Mouse (Mus musculus) brown adipose tissue, adult 24 weeks (tissue): ENCODE measurements at regions not wholly inside any gene's neighbourhood (a gene's known extent, or its start where the extent isn't known, plus 50 kb on each side); places are given as distances from the start of the nearest gene placed in this dataset.

ENCODE experiments used
- H3K27ac ChIP-seq: fragments of 200-500 bp; replicated peaks from 2 replicates; pipeline ENCODE4 v1.5.1; 2012; ENCODE audit warnings: low read depth, mild to moderate bottlenecking, low read length
- H3K4me1 ChIP-seq: fragments of 200-500 bp; 2 replicates; pipeline ENCODE4 v1.6.1; 2012; ENCODE audit warnings: low read length, mixed read lengths; ENCODE audit not compliant: control insufficient read depth, insufficient read depth, insufficient read length
- H3K4me3 ChIP-seq: fragments of 200-500 bp; 2 replicates; pipeline ENCODE4 v1.5.1; 2012; ENCODE audit warnings: low read depth, mild to moderate bottlenecking, low read length, moderate library complexity; ENCODE audit not compliant: insufficient read depth

DNA sequence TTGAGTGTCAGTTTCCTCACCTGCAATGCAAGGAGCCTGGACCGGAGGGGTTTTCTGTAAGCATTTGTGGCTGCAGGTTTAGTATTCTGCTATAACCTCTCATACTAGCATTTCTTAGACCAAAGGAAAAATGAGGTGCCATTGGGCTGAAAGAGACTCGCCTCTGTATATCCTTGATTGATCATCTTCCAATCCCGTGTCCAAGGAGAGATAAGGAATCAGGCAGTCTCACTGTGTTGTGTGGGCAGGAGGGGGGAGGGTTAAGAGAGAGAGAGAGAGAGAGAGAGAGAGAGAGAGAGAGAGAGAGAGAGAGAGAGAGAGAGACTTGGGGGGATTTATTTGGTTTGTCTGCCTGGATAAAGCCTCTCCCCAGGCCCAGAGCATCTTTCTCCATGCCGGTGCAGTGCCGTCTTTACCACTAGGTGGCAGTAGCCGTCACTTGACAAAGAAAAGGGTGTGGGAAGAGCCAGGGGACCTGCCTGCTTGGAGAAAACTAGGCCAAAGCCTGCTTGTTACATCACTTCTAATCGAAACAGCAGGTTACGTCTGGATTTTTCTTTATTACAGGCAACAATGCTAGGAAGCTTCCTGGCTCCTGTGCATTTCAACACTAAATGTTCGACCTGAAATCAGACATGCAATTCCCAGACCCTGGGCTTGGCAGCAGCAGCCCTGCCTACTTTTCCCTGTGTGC is 56.1 kb upstream of the Ces5a start:
- Histone ChIP-seq H3K4me1 (0 out of 2 replicates have a peak, but pooled peaks cover 3% of the 10 kb centered on the region), H3K27ac (no peak overlapping the region), H3K4me3 (no peak overlapping the region)

DNA sequence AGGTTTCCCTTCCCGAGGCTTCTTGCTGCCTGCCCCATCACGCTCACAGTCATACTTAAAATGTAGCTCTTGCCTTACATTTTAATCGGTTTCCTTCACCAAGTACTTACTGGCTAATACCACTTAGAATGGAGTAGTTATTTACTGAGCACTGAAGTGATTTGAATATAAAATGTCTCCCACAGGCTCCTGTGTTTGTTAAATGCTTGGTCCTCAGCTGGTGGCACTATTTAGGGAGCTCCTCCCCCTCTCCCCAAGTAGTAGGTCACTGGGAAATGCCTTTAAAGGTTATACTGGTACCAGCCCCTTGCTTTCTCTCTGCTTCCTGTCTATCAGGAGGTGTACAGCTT is 56.6 kb upstream of the Ces5a start:
- Histone ChIP-seq H3K27ac (no peak overlapping the region), H3K4me1 (0 out of 2 replicates have a peak, but pooled peaks cover 3% of the 10 kb centered on the region), H3K4me3 (no peak overlapping the region)

DNA sequence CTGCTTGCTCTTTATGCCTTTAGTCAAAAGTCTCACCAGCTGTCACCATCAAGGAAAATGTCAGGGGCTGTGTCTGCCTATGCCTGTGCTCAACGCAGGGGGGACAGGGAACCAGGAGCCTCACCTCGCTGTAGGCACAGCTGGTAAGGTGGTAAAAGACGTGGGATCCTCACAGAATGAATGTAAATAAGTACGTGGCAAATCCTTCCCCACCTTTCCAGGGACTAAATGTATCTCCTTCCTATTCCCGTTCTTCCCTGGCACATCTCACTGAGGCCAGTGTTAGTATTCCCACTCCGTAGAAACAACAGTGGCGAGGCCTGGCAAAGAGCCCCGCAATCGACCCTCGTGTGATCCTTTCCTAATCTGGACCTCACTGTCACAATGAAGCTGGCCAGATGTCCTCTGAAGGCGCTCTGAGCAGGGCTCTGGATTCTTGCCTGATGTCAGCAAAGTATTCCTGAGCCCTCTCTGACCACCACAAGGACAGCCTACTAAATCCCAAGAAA is 63.0 kb upstream of the Ces5a start:
- Histone ChIP-seq H3K4me3 (no peak overlapping the region), H3K4me1 (no peaks in the 10 kb centered on the region), H3K27ac (no peak overlapping the region)

DNA sequence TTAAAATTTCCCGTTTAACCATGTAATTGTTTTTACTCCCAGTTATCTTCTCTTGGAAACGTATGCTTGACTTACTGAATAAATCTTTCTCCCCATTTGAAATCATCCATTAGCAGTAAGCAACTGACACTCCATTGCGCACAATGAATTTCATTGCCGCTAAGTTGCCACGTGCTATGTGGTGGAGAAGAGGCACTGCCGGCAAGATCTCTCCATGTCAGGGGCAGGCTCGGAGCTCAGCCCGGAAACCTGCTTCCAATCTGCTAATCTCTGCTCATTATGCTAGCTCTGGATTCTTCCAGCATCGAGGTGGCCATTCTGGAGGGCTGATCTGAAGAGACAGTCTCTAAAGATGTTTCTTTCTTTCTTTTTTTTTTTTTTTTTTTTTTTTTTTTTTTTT is 63.7 kb upstream of the Ces5a start:
- no peak overlapping the region for H3K4me3 ChIP-seq
- no peak overlapping the region for H3K27ac ChIP-seq
- no peaks in the 10 kb centered on the region for H3K4me1 ChIP-seq

DNA sequence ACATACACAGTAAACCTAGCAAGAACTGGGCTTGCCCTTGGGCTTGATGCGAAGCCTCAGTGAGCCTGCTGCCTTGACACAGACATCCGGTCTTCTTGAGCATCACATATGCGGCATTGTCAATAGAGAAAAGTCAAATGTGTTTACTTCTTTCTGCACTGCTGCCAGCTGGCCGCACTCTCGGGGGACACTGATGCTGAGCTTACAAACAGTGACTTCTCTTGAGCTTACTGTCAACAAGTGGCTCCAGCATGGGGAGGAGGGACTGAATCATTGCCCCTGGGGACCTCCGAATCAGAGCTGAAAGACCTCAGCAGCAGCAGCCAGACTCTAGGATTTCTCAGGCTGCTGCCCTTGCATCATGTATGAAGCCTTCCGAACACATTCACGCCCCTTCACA is 64.1 kb upstream of the Ces5a start:
- Histone ChIP-seq H3K27ac (no peak overlapping the region), H3K4me1 (no peaks in the 10 kb centered on the region), H3K4me3 (no peak overlapping the region)

DNA sequence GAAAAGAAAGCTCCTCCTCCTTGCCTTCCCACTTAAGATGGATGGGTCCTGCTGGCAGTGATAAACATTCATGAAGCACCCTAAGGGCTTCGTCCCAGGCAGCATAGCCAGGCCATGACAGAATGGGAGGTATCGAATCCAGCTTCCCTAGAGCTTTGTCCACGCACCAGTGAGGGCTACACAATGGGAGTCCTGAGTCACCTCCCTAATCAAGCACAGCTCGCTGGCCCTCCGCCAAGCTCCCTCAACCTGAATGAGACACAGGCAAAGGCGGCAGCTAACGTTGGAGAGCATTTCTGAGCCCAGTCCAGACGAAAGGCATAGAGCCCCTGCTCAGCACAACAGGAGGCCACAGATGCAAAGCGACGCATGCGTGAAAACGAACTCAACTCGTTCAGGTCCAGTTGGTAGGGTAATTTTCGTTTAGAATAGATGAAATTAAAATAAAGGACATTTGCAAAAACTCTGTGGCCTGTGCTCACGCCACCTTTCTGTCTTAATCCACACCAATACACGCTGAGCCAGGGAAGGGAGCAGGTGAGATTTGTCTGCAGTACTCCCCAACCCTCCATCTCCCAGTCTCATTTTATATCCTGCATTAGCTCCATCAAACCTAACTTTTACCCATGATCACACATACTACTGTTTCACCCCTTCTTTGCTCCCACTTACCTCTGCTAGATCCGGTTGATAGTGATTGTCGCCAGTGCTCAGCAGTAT is 91.3 kb upstream of the Ces5a start:
- Histone ChIP-seq H3K4me3 (no peak overlapping the region), H3K4me1 (no peaks in the 10 kb centered on the region), H3K27ac (no peak overlapping the region)

DNA sequence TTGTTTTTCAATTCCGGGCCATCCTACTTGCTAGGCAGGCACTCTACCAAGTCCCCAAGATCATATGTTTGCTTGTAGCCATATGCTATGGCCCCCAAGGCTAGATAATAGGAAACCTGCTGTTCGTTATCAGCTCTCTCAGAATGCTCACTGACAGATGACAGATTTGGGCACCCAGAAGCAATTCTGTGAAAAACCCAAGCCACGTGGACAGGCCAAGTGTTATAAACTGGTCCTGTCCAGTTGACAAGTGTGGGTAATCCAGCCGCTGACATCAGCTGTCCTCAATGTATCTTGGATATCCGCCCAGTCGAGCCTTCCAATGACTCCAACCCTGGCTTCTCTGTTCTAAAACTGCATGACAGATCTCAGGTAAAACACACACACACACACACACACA is 92.0 kb upstream of the Ces5a start:
- H3K27ac ChIP-seq, result no peak overlapping the region
- no peak overlapping the region for H3K4me3 ChIP-seq
- no peaks in the 10 kb centered on the region for H3K4me1 ChIP-seq

DNA sequence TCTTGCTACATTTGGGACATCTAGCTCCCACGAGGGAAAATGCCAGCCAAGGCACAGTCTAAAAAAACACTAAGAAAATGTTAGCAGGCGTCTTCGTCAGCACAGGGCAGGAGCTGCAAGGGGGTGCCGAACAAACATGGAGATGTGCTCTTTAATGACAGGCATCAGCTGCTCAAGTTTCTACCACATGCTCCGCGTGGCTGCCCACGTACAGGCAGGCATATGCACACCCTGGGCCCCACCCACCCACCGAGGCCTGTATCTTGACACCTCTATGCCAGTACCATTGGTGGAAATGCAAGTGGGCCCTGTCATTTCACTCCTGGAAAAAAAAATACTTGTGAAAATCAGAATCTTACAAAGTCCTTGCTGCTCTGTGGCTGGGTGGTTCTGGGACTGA is 97.3 kb upstream of the Ces5a start:
- no peaks in the 10 kb centered on the region for H3K4me1 ChIP-seq

DNA sequence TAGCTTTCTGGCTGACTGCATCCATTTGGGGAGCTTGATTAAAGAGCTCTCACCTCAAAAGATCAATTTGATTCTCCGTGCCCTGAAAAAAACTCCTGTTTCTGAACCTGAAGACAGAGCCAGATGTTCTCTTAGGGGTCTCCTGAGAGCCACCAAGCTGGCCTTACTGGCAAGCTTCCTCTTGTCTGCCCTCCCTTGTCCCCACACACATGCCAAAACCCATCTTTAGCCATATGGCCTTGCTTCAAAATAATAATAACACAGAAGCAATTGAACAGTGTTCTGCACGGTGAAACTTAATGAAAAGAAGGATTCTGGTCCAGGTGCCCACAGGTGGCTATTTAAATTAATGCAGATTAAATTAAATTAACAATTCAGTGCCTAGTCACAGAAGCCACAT is 107.1 kb upstream of the Ces5a start:
- Histone ChIP-seq H3K27ac (no peak overlapping the region), H3K4me1 (no peaks in the 10 kb centered on the region), H3K4me3 (no peak overlapping the region)

More for the DNA sequence above, 97.3 kb upstream of the Ces5a start:
- no peak overlapping the region for H3K27ac ChIP-seq
- no peak overlapping the region for H3K4me3 ChIP-seq

DNA sequence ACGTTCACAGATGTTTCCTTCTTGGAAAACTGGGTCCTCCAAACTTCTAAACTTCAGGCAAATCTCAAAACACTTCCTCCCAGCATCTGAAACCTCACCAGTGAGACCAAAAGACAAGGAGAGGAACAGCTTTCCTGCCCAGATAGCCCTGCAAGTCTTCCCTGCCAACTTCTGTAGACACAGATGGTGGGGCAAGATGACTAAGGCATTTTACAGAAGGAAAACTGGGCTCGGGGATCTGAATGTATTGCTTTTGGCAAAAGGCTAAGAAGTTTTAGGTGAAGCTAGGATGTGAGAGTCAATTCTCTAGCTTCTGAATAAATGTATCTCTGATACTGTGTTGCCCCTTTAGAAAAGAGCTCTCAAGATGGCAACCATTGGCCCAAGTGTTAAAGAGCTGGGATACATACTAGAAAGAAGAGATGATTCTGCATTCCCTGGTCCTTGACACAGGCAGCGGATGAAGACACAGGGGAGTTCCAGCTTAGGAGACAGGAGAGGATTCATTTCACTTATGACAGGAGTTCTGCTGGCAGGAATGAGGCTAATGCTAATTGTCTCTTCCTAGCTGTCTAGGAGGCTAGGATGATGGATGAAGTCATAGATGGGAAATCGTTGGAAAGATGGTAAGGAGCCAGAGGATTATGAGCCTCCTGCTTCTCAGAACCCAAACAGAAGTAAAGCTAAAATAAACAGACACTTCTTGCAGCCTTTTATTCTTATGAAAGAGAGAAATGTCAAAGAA is 108.0 kb upstream of the Ces5a start:
- Histone ChIP-seq H3K4me1 (no peaks in the 10 kb centered on the region), H3K4me3 (no peak overlapping the region), H3K27ac (no peak overlapping the region)

DNA sequence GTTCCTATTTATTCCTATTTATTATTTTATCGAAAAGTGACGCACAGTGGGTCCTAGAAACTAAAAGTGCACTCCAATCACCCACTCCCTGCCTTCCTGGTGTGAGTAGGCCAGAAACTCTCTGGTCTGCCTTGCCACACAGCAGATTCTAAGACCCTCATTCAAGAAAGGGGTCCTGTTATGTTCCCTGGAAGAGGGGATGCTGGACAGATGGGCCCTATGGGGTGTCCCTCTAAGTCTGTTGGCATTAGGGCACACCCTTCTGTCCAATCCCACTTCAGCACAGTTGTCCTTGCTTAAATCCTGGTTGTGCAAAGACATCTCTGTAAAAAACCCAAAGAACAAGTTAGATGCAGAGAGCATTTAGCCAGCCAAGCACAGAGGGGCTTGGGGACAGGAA is 117.8 kb upstream of the Ces5a start:
- Histone ChIP-seq H3K4me3 (no peak overlapping the region), H3K27ac (no peak overlapping the region), H3K4me1 (no peaks in the 10 kb centered on the region)

DNA sequence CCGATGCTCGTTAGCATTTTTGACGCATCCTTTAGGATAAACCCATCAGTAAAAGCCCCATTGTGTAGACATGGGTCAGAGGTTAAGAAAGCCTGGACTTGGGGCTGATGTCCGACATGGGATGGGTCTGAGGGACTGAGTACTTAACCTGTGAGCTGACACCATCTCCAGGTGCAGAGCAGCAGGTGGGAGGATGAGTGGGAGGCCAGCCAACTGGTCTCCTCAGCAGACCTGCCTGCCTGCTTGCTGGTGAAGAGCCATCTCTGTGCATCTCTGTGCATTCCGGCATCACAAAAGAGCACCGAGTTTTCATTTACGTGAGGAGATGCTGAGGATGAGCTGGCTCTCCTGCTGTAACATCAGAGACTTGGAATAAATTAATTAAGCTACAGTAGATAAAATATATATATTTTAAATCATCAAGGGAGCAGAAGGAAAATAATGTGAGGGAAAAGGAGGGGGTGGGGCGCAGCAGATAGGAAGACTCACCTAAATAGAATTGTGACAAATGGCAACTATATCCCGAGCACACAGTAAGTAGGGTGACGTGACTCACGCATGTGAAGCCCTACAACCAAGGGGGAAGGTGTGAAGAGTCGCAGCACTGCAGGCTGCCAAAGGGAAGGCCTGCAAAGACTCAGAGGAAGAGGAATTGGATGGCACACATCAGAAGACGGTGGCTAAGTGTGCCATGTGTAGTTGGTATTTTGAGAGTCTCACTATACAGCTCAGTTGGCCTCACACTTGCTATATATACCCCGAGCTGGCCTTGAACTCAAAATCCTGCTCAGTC is 118.5 kb upstream of the Ces5a start:
- Histone ChIP-seq H3K4me1 (no peaks in the 10 kb centered on the region), H3K4me3 (no peak overlapping the region), H3K27ac (no peak overlapping the region)

DNA sequence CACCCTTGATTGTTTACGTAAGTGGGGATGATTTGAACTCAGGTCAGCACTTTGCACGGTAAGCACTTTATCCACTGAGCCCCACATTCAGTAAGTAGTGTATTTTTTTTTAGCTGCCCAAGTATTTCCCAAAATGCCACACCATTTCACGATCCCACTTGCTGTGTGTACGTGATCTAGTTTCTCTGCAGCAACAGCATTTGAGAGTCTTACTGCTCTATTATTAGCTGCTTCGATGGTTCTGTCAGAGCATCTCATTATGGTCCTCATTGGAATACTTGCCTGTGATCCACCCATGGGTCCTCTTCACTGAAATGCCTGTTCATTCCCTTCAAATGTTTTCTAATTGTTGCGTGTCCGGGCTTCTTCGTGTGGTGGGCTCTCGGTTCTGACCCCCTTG is 120.1 kb upstream of the Ces5a start:
- no peak overlapping the region for H3K27ac ChIP-seq

DNA sequence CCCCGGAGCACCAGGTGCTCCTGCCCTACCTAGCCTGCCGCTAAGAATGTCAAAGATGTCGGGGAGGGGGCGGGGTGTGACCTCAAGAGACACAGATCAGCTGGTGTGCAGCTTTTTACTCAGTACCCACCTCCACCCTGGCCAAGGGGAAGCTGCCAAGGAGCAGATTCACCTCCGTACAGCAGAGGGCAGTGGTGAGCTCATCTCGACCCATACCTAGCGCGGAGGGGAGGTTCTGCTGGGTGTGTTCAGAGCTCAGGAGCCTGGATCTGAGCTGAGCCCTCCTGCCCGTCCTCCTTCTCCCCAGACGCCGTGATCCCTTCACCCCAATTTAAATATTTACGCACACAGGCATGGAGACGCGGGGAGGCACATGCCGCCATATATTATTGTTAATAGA is 126.1 kb upstream of the Ces5a start:
- Histone ChIP-seq H3K4me3 (peak overlapping the region; percentile 31; the same call in 1 of the 2 replicates), H3K27ac (no peak overlapping the region), H3K4me1 (no peaks in the 10 kb centered on the region)

More for the DNA sequence above, 120.1 kb upstream of the Ces5a start:
- H3K4me3 ChIP-seq, result no peak overlapping the region
- H3K4me1 ChIP-seq, result no peaks in the 10 kb centered on the region

DNA sequence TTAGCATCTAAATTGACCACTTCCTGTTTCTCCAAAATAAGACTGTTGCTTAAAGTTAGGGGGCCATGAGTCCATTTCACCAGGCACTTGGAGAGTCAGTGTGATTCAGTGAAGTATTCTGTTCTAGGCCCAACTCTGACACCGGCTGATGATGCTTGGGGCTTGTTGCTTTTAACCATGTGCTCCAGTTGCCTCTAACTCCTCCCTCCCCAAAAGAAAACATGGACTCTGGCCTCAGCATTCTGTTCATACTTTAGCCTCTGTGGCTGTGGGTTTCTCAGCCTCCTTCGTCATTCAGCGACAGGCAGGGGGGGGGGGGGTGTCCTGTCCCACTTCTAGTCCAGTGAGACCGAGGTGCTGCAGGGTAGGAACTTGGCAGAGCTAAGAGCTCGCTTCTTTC is 126.6 kb upstream of the Ces5a start:
- no peak overlapping the region for H3K27ac ChIP-seq
- no peak overlapping the region for H3K4me3 ChIP-seq
- no peaks in the 10 kb centered on the region for H3K4me1 ChIP-seq
